Mouse (Mus musculus): ENCODE measurements around the gene Trpc5.

Trpc5 gene

DNA sequence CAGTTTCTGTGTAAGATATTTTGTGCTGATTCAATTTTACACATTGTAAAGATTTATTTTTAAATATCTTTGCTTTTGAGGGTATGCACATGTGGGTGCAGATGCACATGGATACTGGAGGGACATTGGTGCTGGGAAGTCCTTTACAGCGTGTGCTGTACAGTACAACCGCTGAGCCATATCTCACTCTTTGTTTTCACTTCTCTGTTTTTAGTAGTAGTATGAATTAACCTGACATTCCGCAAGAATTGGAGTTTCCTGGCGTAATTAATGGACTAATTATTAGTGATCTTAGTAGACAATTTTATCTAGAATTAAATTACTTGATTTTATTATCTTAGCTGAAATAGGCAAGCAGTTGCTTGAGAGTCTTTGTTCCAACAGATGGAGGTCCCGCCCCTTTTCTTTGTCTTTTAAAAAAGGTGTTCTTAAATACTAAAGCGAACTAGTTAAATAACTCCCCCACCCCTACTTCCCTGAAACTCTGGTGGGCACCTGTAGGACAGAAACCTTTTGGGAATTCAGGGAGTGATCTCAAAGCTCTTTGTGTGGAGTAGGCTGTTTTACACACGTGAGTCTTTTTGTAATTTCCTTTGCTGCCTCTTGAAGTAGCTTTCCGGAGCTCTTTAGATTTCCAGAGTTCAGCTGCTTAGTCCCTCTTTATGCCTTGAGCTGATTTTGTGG, 352.5 kb downstream of the Trpc5 start:
- no peak for DNase-seq
